Mouse (Mus musculus) adrenal gland, postnatal 4 days (tissue): Measurements from ENCODE around the gene Gm21988. TPM values are rescaled to one million over a fixed set of nuclear protein-coding genes. Genes with fewer than 3 reads are reported as not detected.

ENCODE experiments used
- DNase-seq, 2 experiments: peaks; one replicate each; pipeline ENCODE4 v3.0.0; 2021 to 2022; ENCODE audit warnings: low spot score in 2 of 2, mixed read lengths in 2 of 2
- total RNA-seq, 2 experiments: library from RNA; stranded (reverse); gene quantifications; 2 replicates each; pipeline ENCODE4 v1.2.3; 2021

Gene Gm21988
- total RNA-seq, 2 experiments from 2014 or later = 4.5 to 8.1 TPM

DNA sequence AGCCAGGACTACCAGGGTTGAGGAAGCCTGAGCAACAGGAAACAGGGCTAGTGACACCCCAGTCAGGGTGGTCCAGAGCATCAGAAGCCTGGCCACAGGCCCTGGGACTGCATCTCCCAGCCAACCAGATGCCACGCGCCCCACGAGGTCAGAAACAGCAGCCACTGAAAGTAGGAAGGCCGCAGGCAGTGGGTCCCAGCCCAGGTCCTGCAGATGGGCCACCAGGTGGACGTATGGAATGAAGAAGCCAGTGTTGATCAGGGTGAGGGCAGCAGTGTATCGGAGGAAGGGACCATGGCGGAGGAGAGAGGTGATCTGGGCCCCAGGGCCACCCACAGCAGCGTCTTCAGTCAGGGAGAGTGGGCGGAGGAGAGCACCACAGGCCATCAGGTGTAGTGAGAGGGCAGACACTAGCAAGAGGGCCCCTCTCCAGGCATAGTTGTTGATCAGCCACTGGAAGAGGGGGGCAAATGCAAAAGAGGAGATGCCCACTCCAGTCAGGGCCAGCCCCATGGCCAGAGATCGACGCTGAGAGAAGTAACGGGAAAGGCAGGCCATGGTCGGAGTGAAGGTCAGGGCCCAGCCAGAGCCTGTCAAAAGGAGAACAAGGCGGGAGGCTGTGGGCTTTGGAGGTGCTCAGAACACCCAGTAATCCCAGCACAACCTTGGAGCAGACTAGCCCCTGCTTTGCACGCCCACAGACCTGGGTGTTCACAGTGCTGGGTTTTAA, 20.7 kb downstream of the Gm21988 start:
- no peak for DNase-seq

DNA sequence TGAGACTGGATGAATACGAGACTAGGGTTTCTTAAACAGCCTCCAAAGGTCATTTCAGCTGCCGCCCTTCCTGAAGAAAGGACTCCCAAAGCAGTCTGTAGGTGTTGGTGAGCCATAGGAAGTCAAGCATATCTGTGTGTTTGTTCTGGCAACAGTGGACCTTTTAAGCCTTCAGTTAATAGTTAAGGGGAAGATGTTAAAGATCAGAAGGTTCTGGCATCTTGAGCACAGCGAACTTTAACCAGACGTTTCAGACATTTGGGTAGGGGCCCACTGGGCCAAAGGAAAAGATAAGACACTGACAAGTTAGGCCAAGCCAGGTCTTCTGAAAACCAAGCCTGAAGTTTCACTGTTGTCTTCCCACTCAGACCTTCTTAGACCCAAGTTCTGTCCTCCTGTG, 21.6 kb downstream of the Gm21988 start:
- no peak for DNase-seq

DNA sequence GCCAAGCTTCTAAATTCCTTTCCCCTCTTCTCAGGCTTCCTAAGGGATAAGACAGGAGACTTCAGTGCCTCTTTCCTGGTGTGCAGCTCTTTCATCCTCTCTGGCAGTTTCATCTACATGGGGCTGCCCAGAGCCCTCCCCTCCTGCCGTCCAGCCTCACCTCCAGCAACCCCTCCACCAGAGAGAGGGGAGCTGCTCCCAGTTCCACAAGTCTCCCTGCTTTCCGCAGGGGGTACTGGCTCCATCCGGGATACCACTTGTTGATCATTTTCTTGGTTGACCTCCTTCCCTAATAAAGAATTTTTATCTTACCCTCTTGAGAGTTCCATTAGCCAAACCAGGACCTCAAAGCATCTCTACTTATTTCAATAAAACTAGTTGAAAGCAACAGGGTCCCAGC, 23.5 kb downstream of the Gm21988 start:
- no peak for DNase-seq

DNA sequence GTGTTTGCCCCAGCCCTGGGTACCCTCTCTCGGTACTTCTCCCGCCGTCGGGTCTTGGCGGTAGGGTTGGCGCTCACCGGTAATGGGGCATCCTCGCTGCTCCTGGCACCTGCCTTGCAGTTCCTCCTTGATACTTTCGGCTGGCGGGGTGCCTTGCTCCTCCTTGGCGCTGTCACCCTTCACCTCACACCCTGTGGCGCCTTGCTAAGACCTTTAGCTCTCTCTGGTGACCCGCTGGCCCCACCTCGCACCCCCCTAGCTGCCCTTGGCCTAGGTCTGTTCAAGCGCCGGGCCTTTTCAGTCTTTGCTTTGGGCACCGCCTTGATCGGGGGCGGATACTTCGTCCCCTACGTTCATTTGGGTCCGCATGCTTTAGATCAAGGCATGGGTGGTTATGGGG, 24.3 kb downstream of the Gm21988 start:
- DNase-seq = no peak

DNA sequence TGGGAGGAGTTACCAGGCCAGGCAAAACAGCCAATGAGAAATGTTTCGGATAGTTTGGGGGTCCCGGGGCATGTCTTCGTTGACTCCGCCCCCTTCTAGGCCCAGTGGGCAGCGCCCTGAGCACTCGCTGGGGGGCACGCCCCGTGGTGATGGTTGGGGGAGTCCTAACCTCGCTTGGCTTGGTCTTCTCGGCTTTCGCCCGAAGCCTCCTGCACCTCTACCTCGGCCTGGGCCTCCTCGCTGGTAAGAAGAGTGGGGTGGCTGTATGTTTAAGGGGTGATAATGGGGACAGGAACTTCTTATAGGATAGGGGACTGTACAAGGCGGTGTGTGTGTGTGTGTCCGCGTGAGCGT, 24.8 kb downstream of the Gm21988 start:
- no peak for DNase-seq

DNA sequence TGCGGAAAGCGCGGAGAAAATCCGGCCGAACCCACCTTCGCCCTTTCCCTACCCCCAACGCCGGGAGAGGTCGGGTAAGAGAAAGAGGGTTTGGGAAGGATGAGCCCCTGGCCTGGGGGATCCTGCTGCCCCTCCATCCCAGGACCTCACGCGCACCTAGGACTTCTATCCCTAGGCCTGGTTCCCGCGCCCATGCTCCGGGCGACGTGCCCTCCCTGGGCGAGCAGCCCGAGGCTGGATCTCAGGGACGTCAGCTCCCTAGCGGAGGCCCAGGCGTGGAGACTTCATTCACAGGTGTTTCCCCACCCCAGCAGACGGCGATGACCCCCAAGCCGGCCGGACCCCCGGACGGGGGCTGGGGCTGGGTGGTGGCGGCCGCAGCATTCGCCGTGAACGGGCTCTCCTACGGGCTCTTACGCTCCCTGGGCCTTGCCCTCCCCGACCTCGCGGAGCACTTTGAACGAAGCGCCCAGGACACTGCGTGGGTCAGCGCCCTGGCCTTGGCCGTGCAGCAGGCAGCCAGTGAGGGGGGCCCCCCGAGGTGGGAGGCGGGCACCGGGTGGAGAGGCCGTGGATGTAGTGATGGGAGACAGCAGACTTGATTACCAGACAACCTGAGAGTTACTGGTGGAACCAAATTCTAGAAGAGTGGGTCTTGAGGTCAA, 25.3 kb downstream of the Gm21988 start:
- DNase-seq = no peak

DNA sequence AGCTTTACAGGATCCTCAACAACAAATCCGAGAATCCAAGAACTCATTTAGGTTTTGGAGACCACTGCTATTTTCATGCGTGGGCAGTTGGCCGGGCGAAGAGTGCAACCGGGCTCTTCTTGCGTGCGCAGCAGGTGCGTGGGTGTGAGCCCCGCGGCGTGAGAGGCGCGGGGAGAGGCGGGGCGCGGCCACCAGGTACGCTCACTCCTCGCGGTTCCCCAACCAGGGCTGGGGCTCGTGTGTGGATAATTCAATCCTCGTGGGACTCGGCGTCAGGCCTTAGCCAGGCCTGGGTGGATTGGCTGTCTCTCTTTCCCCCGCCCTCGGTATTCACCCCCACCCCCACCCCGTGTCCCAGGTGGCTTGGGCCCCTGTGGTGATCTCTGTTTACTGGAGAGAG, 25.9 kb downstream of the Gm21988 start:
- no peak for DNase-seq

DNA sequence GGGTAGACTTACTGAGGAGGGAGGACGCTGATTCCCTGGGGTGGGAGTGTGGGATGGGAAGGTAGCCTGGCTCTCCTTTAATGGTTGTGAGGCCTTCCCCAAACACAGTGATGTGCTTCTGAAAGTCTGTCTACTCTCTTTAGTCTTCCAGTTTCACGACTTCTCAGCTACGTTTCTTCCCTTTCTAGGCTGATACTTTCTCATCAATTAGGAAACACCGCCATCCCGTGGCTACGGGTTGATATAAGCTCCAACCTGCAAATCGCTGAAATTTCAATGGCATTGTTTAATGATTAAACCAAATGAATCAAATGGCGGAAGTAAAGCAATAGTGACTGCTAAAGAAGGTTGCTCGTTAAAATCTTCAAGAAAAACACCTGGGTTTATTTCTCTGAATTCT, 26.7 kb downstream of the Gm21988 start:
- DNase-seq = no peak

DNA sequence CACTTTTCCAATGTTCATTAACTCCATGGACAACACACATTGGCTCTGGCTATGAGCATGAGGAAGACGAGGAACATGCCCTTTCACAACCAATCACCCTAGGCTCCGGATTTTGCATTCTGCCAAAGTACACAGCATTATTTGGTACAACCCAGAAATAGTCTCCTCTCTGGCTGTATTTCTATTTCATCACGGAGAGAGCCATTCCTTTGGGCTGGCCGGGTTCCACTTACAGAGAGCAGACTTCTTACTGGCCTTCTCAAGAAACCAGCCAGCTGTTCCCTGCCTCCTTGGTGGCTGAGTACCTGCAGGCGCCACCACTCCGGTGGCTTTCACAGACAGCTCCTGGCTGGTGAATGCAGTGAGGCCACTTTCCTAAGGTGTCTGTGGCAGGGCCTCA, 27.2 kb downstream of the Gm21988 start, which contains the start of gene Slc16a11:
Gene Slc16a11 (plus strand): TSS at position 330 of the 400 bp plus-strand sequence.
- no peak for DNase-seq

DNA sequence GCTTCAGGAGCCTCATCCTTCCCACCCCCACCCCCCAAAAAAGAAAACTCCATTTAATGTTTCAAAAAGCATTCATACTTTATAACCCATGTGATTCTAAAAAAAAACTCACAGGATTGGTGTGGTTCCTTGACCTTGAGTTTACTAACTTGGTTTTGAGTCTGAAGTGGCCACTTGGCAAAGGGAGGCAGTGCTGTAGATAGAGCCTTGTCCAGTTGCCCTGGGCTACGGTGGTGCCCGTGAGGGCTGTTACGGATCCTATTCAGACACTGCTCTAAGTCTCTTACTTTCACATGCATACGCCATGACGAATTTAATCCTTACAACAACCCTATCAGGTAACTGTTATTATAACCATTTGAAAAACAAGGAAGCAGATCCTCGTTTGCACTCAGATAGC, 27.7 kb downstream of the Gm21988 start:
- no peak for DNase-seq

DNA sequence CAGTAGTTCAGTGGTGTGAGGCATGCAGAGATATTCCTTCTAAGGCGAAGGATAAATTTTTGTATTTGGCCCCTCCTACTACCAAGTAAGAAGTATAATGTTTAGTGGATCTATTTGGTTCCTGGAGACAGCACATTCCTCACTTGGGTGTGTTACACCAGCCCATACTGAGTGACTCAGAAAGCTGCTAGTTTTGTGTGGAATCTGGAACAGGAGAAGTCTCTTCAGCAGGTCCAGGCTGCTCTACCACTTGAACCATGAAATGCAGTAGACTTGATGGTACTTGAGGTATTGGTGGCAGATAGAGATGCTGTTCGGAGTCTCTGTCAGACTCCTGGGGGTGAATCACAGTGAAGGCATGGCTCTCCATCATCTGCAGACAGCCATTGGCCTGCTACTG, 28.9 kb downstream of the Gm21988 start:
- DNase-seq = no peak

DNA sequence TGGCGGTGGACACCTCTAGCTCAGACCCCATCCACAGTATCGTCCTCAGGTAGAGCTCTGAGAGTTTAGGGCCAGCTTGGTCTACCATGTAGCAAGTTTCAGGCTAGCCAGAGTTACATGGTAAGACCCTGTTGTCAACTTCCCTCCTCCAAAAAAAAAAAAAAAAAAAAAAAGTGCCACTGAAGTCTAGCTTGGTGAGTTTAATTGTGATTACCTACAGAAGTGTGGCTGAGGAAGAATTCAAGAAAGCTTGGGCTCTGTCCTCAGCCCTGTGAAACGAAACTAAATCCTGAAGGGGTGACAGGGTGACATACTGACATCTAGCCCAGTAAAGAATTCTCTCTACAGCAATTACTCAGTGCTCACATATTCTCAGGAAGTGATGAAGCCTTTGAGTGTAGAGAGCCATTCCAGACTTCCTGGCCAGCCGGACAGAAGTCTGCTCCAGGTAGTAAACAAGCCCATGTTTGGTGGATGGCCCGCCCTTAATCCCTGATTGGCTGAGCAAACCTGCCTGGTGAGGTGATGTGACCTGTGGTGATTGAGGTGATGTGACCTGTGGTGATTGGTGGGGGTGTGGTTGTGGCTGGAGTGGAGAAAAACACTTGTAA, 30.7 kb downstream of the Gm21988 start:
- DNase-seq = no peak

DNA sequence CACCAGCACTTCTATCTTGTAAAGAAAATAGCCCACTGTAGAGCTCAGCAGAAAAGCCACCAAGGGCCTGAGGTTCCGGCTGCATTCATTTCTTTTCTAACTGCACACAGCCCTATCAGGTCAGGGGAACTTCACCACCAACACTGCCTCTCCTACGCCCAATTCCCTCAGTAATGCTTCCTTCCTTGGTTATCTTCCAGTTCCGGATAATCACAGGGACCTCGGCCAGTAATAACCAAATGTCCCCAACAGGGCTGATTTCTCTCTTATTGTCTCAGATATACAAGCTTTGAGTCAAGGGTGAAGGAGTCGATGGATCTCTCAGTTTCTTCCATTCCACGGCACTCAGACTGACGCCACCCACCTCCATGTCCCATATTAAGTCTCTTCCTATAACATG, 32.3 kb downstream of the Gm21988 start:
- DNase-seq = no peak

DNA sequence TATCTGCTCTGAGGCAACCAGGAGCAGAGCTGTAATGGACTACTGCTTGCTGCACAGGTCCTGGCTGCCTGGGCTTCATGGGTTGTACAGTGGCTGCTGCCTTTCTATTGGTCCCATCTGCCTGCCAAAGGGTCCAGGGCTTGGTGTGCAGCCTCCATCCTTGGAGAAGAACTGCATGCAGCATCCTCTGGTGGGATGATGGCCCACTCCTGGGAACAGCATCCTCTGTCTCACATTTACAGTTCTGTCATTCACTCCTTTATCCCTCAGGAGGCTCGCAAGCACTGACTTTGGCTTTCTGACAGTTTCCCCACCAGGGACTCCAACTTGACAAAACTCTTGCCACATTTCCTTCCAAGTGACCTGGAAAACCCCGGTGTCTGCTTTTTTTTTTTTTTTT, 32.8 kb downstream of the Gm21988 start:
- no peak for DNase-seq

DNA sequence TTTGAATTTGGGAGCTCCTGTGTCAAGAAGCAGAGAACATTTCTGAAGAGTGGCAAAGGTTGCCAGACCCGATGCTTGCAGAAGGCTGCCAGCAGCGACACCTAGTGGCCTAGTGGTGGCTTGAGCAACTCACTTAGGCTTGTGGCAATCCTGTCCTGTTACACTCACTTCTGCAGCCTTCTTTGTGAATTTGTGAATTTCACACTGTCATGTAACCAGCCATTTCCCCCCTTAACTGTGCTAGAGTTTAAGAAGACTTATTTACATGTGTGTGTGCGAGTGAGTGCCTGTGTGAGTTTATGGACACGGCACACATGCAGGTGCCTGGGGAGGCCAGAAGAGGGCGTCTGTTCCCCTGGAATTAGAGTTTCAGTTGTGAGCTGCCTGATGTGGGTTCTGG, 37.9 kb downstream of the Gm21988 start:
- peak; percentile 56 to 76 for DNase-seq

DNA sequence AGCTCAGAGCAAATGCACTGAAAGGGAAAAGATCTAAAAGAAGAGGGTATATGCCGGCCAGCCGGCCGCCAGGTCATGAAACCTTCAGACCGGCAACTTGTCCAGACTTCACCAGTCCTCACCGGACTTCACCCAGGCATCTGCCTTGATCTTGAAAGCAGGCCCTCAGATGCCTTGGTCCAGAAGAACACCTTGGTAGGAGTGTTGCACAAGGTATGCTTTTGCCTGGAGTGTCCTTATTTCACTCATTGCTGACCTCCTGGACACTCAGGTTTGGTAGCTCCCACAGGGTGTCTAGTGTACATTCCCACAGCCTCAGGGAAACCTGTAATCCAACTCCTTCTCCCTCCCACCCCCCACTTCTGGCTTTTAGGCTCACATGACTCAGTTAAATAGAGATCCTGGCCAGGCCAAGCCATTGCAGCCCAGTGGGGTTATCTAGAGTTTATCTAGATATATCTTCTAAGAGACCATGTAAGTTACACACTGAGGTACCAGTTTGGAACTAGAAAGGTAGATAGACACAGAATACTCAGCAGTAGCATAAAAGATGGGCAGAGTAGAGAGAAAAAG, 39.5 kb downstream of the Gm21988 start:
- DNase-seq = no peak

DNA sequence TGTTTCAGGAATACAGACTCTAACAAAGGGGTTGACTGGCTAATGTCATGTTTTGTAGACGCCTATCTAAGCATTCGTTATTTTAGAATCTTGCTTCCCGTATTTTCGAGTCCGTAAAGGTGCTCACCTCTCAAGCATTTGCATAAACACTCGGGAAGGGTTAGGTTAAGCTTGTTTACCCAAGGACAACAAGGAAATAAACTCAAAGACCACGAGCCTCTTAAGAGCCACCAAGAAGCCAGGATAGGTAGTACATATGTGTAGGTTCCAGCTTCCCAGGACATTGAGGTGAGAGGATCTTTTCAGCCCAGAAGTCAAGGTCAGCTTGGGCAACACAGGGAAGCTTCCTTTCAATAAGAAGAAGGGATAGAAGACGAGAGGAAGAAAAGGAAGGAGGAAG, 40.5 kb downstream of the Gm21988 start:
- no peak for DNase-seq

DNA sequence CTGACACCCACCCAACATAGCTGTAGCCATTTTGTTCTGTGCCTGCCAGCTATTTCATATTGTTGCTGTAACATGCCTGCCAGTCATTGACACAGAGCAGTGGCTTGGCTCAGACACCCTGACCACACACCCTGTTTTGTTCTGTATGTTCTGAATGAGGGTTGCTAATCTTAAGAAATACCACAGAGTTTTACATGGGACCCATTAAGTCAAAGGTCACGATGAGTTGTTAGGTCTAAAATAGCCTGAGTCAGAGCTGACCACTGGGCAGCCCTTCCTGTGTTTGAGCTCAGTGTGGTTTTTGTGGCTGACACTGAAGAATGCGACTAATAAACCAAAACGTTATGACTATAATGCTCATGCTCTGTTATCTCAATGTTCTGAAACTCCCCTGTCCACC, 41.3 kb downstream of the Gm21988 start:
- DNase-seq = no peak

DNA sequence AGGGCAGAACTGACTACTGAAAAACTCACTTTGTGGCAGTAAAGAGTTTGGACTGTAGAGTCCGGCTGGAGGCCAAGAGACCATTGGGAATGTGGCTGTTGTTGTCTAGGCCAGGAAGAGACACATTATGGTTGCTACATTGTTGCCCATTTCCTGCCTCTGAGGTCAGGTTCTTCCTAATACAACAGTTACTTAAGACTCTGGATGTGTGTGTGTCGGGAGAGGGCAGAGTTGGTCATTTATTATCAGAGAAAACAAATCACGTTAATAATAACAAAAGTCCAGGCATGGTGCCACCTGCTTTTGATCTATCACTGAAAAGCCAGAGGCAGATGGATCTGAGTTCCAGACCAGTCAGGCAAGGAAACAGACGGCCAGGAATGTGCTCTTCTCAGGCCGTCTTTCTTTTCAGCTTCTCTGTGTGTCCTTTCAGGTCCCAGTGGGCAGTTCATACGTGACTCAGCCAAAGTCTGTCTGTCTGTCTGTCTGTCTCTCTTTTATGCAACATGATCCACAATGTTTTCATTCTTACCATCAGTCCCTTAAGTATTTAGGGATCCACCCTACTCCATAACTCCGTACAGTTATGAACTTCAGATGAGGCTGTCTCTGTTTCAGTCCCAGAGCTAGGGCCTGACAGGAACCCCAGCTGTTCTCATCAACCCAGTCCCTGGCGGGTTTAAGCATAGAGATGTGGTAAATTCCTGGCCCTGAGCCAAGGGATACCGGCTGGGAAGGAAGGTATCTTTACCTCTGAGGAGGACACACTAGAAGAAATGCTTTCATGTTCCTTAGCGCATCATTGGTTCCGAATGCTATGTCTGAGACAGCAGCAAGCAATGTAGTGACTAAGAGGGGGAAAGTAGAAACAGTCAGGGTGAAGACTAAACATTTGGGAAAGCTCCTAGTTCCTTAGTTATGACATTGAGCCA, 46.0 kb downstream of the Gm21988 start:
- DNase-seq = no peak

DNA sequence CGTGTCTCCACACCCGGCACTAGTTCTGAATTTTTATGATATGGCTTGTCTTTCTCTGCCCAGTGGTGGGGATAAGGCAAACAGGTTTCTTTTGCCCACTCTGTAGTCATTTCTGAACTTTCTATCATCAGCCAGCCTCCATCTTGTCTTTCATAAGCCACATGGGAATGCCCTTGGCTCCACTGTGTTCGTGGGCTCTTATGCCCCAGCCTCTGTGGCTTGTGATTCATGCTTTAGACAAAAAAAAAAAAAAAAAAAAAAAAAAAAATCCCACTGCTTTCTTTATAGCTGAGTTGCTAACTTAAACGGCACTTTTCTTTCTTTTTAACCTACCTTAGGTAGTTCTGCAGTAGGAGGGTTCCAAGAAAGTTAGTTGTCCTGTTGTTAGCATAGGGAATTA, 47.5 kb downstream of the Gm21988 start:
- no peak for DNase-seq

DNA sequence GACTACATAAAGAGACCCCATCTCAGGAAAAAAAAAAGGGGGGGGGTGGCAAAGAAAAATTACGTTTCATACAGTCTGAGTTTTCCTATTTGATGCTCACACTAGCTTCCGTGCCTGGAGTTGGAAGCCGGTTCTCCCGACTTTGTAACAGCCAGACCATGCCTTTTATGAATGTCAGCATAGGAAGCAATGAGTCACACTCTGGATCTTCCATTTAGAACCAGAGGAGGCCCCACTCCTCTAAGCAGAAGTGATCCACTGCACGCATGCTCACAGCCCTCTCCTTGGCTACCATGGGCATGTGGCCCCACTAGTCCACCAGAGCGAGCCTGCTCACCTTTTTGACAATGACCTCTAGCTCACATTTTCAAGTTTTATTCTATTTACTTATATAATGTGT, 48.4 kb downstream of the Gm21988 start:
- DNase-seq = no peak
